Mouse (Mus musculus) bone marrow macrophage, adult 2 months (primary cell): ENCODE measurements around the gene Stxbp1. TPM values are rescaled to one million over a fixed set of nuclear protein-coding genes. Genes with fewer than 3 reads are reported as not detected.

Source experiments
- H3K27ac ChIP-seq: 2 replicates; pipeline ENCODE4 v1.5.1; 2012; ENCODE audit warnings: low read depth, low read length; ENCODE audit not compliant: insufficient read depth
- H3K4me1 ChIP-seq: 2 replicates; pipeline ENCODE4 v1.6.1; 2012; ENCODE audit warnings: low read length; ENCODE audit not compliant: control insufficient read depth, insufficient read depth
- H3K4me3 ChIP-seq: 2 replicates; pipeline ENCODE4 v1.5.1; 2012; ENCODE audit warnings: mild to moderate bottlenecking, low read length, moderate library complexity; ENCODE audit not compliant: insufficient read depth
- CTCF ChIP-seq: IDR thresholded peaks from 2 replicates; pipeline ENCODE4 v1.5.1; 2012; ENCODE audit warnings: low read depth, mild to moderate bottlenecking, low read length, moderate library complexity
- POLR2A ChIP-seq: IDR thresholded peaks from 2 replicates; pipeline ENCODE4 v1.6.1; 2012; ENCODE audit warnings: mild to moderate bottlenecking, low read depth, low read length, borderline replicate concordance
- polyA plus RNA-seq: library from polyadenylated mRNA; stranded (reverse); fragments of >200 nt; gene quantifications from 2 replicates; pipeline ENCODE4 v1.2.4, GENCODE M21; 2012; ENCODE audit not compliant: missing spikeins, insufficient read depth, insufficient read length

Stxbp1 gene
- polyA plus RNA-seq, 1 experiment: 17.7 TPM

DNA sequence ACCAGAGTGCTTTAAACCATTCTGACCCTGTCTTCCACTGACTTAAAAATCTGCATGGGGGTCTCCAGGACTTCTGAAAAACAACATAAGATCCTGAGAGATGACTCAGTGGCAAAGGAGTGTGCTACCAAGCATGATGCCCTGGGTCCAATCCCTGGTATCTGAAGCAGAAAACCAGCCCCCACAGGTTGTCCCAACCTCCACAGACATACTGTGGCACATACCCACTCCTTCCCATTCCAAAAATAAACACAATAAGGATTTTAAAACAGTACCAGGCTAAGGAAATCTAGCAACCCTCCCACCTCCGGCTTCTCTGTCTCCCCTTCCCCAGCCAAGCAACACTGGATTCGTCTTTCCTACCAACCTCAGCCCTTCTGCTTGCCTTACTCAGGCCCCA, 7.8 kb downstream of the Stxbp1 start:
- no peak for TF ChIP-seq CTCF
- no peak for TF ChIP-seq POLR2A

GRCm38 (mm10) chr2:32838147-32838884, 8.7 kb downstream of the Stxbp1 start:
- Histone ChIP-seq H3K4me1 (peaks cover 32% of the 10 kb centered on the region), H3K27ac (no peak overlapping the region), H3K4me3 (no peak overlapping the region)
- TF ChIP-seq CTCF: no peak
- no peak for TF ChIP-seq POLR2A

More for the DNA sequence above, 7.8 kb downstream of the Stxbp1 start:
- Histone ChIP-seq H3K27ac (no peak overlapping the region), H3K4me1 (peaks cover 23% of the 10 kb centered on the region), H3K4me3 (no peak overlapping the region)

DNA sequence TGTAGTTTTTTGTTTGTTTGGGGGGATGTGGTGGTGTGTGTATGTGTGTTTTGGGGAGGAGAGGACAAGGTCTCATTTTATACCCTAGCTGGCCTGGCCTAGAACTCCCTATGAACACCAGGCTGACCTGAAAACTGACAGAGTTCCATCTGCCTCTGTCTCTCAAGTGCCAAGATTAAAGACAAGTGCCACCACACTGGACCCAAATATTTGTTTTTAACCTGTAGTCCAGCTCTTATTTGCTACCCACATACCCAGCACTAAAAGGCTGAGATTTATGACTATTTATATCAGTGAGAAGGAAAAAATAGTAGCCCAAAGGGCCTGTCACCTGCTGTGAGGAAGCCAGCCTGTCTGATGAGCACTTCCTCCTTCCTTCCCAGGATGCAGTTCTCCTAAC, 11.5 kb downstream of the Stxbp1 start:
- Histone ChIP-seq H3K27ac (peak overlapping the region; percentile 48), H3K4me1 (peaks cover 26% of the 10 kb centered on the region), H3K4me3 (no peak overlapping the region)
- no peak for TF ChIP-seq CTCF
- no peak for TF ChIP-seq POLR2A

GRCm38 (mm10) chr2:32834496-32834895, 12.5 kb downstream of the Stxbp1 start:
- peak overlapping the region; percentile 78 for H3K27ac ChIP-seq
- 0 out of 2 replicates have a peak overlapping the region, but pooled peaks have one; percentile 7 for H3K4me3 ChIP-seq
- peaks cover 26% of the 10 kb centered on the region for H3K4me1 ChIP-seq
- TF ChIP-seq CTCF (no peak), POLR2A (no peak)

- Histone ChIP-seq H3K4me1 (peaks cover 8% of the 10 kb centered on the region), H3K27ac (no peak overlapping the region), H3K4me3 (no peak overlapping the region)
- TF ChIP-seq POLR2A (no peak), CTCF (no peak)
Measured at GRCm38 (mm10) chr2:32828979-32829676, 17.9 kb downstream of the Stxbp1 start.

DNA sequence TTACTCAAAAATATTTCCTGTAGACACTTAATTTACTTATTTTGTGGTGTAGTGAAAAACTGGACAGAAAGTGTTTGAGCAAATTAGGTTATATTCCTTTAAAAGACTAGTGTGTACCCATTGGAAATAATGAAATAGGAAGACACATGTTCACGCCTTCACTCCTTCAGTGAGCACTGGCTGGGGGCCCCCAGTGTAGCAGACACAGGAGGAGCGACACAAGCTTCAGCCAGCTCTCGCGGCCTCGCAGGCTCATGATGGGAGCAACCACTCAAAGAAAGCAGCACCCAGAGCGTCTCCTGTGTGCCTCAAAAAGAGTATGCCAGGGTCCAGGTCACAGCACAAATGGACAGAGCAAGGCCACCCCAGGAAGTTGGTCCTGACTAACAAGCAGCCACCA, 21.2 kb downstream of the Stxbp1 start:
- no peak overlapping the region for H3K4me3 ChIP-seq
- no peak for TF ChIP-seq POLR2A
- no peak for TF ChIP-seq CTCF
- H3K4me1 ChIP-seq: no peaks in the 10 kb centered on the region
- H3K27ac ChIP-seq: no peak overlapping the region

GRCm38 (mm10) chr2:32824778-32825177, 22.3 kb downstream of the Stxbp1 start:
- TF ChIP-seq CTCF: no peak
- no peak for TF ChIP-seq POLR2A
- Histone ChIP-seq H3K4me3 (no peak overlapping the region), H3K27ac (no peak overlapping the region), H3K4me1 (no peaks in the 10 kb centered on the region)

DNA sequence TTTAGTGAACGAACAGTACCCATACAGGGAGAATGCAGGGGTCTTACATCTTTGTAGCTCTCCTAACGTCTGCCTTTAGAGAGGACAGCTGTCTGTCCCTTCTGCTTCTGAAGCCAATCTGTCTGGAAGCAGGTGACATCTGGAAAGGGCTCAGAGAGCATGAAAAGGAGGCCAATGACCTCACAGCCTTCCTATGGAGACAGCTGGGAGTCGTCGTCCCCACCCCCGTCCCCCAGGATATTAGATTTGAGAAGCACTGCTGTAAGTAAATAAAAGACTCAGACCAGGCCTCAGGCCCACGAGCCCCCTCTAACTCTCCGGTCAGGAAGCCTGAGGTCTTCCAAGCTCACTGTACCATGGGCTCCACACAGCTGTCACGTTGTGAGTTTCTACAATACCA, 22.9 kb downstream of the Stxbp1 start:
- TF ChIP-seq POLR2A (no peak), CTCF (no peak)
- Histone ChIP-seq H3K4me3 (no peak overlapping the region), H3K27ac (no peak overlapping the region), H3K4me1 (no peaks in the 10 kb centered on the region)

DNA sequence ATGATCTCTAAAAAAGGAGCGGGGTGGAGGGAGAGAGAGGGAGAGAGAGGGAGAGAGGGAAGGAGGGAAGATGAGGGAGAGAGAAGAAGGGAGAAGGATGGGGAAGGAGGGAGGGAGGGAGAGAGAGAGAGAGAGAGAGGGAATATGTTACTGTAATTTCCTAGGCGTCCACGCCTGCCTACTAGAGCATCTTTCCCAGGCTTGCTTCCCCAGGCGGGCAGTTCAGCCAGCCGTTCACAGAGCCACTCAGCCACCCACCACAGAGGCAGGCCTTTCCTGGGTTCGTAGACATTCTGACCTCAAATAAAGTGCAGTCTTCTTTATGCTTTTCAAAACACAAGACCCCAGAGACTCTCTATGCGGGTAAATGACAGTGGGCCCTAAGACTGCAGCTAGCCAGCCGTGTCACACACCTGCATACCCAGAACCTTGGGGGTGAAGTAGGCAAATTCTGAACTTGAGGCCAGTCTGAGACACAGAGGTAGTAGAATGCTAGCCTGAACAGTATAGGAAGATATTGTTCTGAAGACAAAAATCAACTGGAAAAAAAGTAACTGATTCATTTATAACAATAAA, 23.4 kb downstream of the Stxbp1 start:
- no peak for TF ChIP-seq POLR2A
- TF ChIP-seq CTCF: no peak
- no peak overlapping the region for H3K27ac ChIP-seq
- no peak overlapping the region for H3K4me3 ChIP-seq
- H3K4me1 ChIP-seq: no peaks in the 10 kb centered on the region

DNA sequence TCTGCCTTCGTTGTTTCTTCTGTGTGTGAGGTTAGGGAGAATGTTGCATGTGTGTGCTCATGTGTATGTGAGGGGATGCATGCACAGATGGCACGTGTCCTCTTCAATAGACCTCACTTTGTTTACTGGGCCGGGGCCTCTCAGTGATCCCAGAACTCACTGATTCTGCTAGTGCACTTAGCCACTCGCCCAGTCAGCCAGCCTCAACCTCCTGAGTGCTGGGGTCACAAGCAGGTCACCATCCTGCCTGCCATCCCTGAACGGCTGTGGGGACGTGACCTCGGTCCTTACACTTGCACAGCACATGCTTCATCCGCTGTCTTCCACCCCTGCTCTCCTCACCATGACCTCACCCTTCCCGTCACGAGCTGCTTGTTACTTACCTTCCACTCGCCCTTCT, 23.9 kb downstream of the Stxbp1 start:
- H3K27ac ChIP-seq: no peak overlapping the region
- no peaks in the 10 kb centered on the region for H3K4me1 ChIP-seq
- no peak overlapping the region for H3K4me3 ChIP-seq
- TF ChIP-seq POLR2A: no peak

DNA sequence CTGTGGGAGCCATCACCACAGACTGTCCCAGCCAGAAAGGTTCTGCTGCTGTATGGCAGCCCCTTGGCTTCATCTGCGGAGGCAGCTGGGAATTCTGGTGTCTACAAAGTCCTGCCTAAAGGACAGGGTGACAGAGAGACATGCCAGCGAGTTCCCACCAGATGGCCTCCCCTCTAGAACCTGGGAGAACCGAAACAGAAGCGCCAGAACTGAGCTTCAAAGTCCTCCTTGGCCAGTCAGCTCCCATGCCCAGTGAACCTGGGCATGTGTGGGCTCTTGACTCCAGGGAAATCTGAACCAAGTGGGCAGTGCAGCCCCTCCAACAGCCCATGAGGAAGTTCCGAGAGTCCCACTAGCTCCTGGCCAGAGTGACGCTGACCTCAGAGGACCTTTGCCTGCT, 24.4 kb downstream of the Stxbp1 start:
- Histone ChIP-seq H3K27ac (no peak overlapping the region), H3K4me3 (no peak overlapping the region), H3K4me1 (no peaks in the 10 kb centered on the region)
- TF ChIP-seq CTCF (no peak), POLR2A (no peak)
